Mouse (Mus musculus): Measurements from ENCODE around the gene Dnaja2.
A peak's percentile ranks its signal among the peaks of the same experiment; 100 is the strongest.

Gene Dnaja2

GRCm38 (mm10) chr8:85555181-85556145 lies at the start of gene Dnaja2:
Gene Dnaja2 (minus strand): TSS chr8:85555344.
- peak; percentile 71 for DNase-seq (ENCODE audit: low read depth, low spot score)

DNA sequence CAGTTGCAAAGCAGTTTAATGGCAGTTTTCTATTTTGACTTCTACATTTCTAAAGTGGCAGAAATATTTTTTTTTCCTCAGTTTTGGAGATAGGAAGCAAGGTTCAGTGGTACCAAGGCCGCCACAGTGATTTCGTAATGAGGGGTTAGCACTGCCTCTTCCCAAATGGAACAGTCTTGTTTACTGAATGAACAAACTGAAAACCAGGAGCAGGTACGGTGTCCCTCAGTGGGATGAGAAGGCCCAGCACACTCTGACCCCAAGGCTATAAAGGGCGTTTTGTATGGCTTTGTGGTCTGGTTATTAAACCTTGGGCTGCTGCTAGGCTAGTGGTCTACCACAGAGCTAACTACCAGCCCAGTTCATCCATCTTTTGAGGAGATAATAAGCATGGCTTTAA lies 49.1 kb upstream of the Dnaja2 start:
- no peak for DNase-seq (ENCODE audit: low read depth, low spot score)

DNA sequence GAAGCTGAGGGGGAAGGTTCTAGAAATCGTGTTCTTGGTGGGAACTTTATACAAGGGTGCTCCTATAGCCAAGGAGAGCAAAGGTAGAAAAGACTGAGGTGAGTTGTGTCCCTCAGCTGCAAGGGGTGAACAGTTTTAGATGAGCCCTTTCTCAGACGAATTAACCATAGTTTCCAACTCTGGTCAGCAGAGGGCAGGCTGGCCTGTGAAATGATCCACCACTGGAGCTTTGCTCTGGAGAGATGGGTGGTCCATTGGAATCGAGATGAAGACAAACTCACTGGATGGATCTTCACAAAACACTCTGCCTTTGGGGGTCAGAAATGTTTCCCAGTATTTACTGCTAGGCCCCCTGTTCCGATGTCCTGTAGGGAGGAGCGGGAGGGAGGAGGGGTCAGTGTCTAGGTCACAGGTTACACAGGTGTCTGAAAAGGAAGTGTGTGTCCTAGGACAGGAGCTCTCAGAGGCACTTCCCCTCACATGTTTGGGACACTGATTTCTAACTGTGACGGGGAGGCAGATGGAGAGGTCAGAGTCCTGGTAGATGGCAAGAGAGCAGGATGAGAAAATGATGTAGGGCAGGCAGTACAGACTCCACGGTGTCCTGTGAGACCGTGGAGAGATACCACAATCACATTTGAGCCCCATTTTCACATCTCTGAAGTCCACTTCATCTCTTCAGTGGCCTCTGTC lies 48.2 kb upstream of the Dnaja2 start:
- no peak for DNase-seq (ENCODE audit: low read depth, low spot score)

DNA sequence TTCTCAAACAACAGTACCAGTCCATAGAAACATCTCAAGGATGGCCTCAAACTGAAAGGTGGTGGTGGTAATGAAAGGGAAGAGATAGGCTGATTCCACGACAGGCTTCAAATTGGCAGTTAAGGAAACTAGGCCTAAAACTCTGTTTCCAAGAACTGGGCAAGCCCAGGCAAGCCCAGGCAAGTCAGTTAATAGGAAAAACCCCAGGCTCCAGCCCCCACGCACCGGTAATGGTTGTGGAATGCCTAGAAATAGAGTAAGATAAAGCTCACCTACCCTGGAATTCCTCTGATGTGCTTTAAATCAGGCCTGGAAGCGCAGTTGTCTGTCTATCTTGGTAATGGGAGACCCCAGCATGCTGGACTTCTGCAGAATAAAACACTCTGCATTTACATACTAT lies 47.6 kb upstream of the Dnaja2 start:
- no peak for DNase-seq (ENCODE audit: low read depth, low spot score)

DNA sequence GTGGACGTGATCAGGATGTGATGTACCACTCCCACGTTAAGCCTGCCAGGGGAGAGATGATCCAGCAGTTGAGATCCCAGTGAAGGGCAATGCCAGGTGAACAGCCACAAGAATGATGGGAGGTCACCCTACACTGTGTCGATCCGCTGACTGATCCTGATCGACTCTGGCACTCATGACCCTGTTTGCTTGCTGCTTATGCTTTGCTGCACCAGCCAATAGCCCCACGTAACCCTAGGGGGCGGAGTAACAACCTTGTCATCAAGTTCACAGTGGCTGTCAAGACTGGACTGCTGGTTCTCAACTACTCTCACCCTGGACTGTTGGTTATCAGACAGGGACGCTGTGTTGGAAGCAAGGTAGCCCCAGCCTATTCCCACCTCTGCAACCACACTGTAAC lies 46.6 kb upstream of the Dnaja2 start:
- no peak for DNase-seq (ENCODE audit: low read depth, low spot score)

- no peak for DNase-seq (ENCODE audit: low read depth, low spot score)
Observed at GRCm38 (mm10) chr8:85597413-85598191, 42.5 kb upstream of the Dnaja2 start.

- DNase-seq (ENCODE audit: low read depth, low spot score), result no peak
Observed at GRCm38 (mm10) chr8:85595391-85595790, 40.2 kb upstream of the Dnaja2 start.

GRCm38 (mm10) chr8:85594983-85595382 lies 39.8 kb upstream of the Dnaja2 start:
- no peak for DNase-seq (ENCODE audit: low read depth, low spot score)

DNA sequence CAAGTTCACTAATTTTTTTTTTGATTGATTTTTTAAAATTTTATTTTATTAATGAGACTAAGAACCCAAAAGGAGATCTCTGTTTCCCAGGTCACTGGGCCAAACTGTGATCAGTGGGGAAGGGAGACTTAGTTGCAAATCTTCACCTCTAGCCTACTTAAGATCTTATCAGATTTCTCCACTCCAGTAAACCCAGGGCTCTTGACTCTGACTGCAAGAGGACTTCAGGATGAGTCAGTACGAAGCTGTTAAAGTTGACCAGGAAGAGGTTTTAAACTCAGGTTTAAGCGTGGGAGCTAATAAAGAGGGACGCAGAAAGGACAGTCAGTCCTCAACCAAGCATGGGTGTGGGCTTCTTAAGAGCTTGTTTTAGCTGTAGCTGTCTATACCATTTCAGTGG lies 38.2 kb upstream of the Dnaja2 start:
- no peak for DNase-seq (ENCODE audit: low read depth, low spot score)

DNA sequence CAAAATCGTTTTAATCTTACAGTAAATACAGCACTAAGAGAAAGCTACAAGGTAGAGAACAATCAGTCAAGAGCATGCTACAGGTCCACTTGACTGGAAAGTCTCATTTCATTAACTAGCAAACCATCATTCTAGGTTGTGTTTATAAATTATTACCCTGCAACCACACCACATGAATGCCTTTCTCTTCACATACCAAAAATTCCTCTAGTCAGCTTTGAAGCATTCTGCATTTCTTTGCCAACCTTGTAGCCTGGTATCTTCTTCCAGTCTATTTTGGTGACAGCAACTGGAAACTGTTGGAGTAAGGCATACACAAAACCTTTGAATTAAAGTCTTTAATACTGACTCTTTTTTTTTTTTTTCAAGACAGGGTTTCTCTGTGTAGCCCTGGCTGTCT lies 36.4 kb upstream of the Dnaja2 start:
- no peak for DNase-seq (ENCODE audit: low read depth, low spot score)

DNA sequence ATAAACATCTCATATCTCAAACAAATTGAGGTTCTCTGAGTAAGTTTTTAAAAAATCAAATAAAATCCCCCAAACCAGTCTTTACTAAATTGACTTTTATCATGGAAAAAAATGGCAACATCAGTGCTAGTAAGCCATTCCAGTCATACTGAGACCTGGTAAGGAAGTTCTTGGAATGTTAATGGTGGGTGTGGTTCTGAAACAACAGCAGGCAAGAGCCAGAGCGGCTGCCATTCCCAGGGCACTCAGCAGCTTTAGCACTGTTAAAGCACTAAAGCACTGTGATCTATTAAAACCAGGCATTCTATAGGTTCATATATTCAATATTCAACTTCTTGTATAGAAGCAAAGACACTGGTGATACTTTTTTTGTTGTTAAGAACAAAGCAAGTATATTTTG lies 35.1 kb upstream of the Dnaja2 start:
- no peak for DNase-seq (ENCODE audit: low read depth, low spot score)

- no peak for DNase-seq (ENCODE audit: low read depth, low spot score)
Observed at GRCm38 (mm10) chr8:85588596-85588995, 33.5 kb upstream of the Dnaja2 start.

- no peak for DNase-seq (ENCODE audit: low read depth, low spot score)
Observed at GRCm38 (mm10) chr8:85577666-85578065, 22.5 kb upstream of the Dnaja2 start.

DNA sequence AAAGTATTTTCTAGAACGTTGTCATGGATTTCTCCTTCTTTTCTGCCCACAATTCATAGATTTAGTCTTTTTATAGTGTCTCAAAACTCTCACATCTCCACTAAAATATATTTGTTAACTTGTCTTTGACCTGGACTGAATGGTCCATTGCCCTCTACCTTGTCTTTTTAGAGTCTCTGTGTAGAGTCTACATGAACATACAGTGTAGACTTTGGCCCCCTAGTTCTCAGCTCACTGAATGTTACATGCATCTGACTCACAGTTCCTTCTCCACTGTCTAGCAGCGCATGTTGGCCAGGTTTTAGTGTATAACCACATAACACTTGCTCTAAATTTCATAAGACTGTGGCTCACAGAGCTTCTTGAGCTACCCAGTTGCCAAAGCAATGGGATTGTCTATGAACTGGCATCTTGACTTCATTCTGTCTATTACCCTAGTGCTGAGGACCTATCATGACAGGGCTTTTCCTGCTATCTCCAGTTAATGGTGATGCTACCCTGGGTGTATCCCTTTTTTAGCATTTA lies 18.9 kb upstream of the Dnaja2 start:
- no peak for DNase-seq (ENCODE audit: low read depth, low spot score)

GRCm38 (mm10) chr8:85570466-85570865 lies 15.3 kb upstream of the Dnaja2 start:
- no peak for DNase-seq (ENCODE audit: low read depth, low spot score)

GRCm38 (mm10) chr8:85567801-85568200 lies 12.7 kb upstream of the Dnaja2 start:
- no peak for DNase-seq (ENCODE audit: low read depth, low spot score)

DNA sequence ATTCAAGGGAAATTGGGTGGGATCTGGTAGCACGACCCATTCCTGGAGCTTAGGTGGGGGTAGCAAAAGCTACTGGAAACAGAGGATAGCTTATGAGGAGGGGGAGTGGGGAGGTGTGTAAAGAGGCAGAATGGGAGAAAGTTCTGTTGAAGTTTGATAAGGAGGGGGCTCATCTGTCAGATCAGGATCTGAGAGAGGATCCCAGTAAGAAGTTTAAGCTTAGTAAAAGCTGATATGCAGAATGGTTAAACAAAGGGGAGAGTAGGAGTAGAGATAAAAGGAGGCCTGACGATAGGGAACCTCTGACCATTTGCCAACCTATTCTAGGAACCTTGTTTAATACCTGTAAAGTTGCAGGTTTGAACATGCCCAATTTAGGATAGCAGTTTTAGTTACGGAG lies 10.0 kb upstream of the Dnaja2 start:
- no peak for DNase-seq (ENCODE audit: low read depth, low spot score)

GRCm38 (mm10) chr8:85563336-85563735 lies 8.2 kb upstream of the Dnaja2 start:
- no peak for DNase-seq (ENCODE audit: low read depth, low spot score)

DNA sequence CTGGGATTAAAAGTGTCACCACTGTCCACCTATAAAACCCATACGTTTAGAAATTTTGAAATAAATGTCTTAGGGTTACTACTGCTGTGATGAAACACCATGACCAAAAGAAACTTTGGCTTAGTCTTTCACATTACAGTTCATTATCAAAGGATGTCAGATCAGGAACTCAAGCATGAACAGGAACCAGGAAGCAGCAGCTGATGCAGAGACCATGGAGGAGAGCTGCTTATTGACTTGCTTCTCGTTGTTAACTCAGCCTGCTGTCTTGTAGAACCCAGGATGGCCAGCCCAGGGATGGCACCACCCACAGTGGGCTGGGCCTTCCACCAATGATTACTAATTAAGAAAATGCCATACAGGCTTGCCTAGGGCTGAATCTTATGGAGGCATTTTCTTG lies 4.8 kb upstream of the Dnaja2 start:
- no peak for DNase-seq (ENCODE audit: low read depth, low spot score)

- no peak for DNase-seq (ENCODE audit: low read depth, low spot score)
Observed at GRCm38 (mm10) chr8:85559201-85559600, 4.1 kb upstream of the Dnaja2 start.

GRCm38 (mm10) chr8:85557601-85557986 lies 2.5 kb upstream of the Dnaja2 start:
- no peak for DNase-seq (ENCODE audit: low read depth, low spot score)

Data from brain, embryonic 18.5 days (tissue).